Mouse (Mus musculus) gastrocnemius, postnatal 25 days (tissue): ENCODE measurements around the gene Pik3c2a. TPM values are rescaled to one million over a fixed set of nuclear protein-coding genes. Genes with fewer than 3 reads are reported as not detected.

Source experiments
- DNase-seq: peaks from one replicate; pipeline ENCODE4 v3.0.0; 2022
- long read RNA-seq, 2 experiments: library from polyadenylated mRNA; stranded (forward); transcript quantifications; one replicate each; pipeline ENCODE4 v2.0.0; 2021
- total RNA-seq, 2 experiments: library from RNA; stranded (reverse); gene quantifications; 1 replicate in 1 of 2; 2 replicates in 1 of 2; pipeline ENCODE4 v1.2.3; 2021

Gene Pik3c2a
- total RNA-seq: 1 to 10 TPM; 6.4 to 6.9 TPM
- long read RNA-seq, experiment 1, partial matches to known transcripts: 0 of 7 reads
- long read RNA-seq, experiment 1, other reads (novel, unspliced or antisense): 7 of 7 reads
- long read RNA-seq, experiment 2, full-length matches to known transcripts: 2 of 3 reads
- long read RNA-seq, experiment 2, partial matches to known transcripts: 0 of 3 reads
- long read RNA-seq, experiment 2, other reads (novel, unspliced or antisense): 1 of 3 reads

DNA sequence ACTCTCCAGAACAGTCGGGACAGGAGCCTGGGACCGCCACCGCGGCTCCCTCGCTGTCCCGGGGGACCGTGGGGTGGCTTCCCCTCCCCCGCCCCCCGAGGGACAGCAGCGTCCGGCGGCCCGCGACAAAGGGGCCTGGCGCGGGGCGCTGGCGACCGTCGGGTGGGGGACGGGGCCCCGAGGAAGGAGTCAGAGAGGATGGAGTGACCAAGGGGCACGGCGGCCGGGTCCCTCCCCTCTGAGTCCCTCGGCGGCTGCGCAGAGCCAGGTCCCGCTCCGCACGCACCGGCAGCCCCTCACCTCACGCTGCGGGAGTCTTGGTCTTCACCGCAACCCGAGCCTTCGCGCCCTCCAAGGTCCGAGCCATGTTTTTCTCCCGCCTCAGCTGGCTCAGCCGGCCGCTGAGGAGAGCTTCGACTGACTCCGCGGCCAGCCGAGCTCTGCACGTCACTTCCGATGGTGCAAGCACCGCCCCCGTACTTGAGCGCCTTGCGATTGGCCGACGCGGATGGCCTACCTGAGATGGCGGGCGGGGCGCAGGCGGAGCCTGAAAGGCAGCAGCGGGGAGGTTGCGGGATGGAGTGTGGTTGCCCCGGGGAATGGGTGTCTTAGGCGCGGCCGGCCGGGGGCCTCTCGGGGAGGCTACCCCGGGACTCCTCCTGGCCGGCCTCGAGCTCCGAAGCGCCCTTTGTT lies at the start of gene Pik3c2a:
TSS of gene Pik3c2a (minus strand) at position 446 of the 693 bp plus-strand sequence.
- DNase-seq: peak; percentile 94

GRCm38 (mm10) chr7:116491113-116491512 lies 47.9 kb upstream of the Pik3c2a start:
- DNase-seq: no peak

- DNase-seq: no peak
These were observed 41.9 kb upstream of the Pik3c2a start for GRCm38 (mm10) chr7:116485062-116485601.

- no peak for DNase-seq
These were observed 41.0 kb upstream of the Pik3c2a start for GRCm38 (mm10) chr7:116484213-116484612.

GRCm38 (mm10) chr7:116483782-116484181 lies 40.5 kb upstream of the Pik3c2a start:
- no peak for DNase-seq

- DNase-seq: no peak
These were observed 39.9 kb upstream of the Pik3c2a start for GRCm38 (mm10) chr7:116483106-116483505.

GRCm38 (mm10) chr7:116476264-116476663 lies 33.0 kb upstream of the Pik3c2a start:
- DNase-seq: no peak

DNA sequence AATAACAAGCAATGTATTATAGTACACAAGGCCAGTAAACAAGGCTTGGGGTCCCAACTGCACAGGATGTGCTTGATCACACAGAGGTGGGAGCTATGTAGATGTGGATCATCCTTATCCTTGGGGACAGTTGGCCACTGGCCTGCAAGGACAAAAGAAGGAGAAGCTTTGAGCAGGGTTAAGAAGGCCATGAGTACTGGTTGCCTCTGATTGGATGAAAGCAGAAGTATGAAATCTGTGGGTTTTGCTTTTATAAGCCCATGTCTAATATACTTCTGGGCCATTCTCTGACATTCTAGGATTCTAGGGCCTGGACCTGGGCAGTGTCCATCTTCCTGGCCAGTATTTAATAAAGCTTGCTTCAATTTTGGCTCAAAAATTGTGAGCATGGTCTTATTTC lies 32.6 kb upstream of the Pik3c2a start:
- DNase-seq: no peak

DNA sequence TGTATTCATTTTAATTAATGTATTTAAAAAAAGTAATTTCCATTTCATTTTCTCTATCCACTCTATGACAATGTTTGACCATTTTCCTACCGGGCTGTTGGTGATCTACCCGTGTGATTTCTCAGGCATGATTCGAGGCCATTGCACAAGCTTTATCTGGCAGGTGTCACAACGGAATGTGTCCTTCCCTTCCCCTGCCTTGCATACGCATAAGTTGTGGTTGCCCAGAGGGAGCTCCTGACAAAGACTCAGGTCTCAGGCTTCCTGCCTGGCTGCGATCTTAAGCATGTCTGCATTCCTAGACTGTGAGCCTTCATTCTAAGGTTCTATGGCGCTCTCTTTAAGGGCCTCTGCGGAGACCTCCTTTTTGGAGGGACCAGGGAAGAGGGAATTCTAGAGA lies 18.9 kb upstream of the Pik3c2a start:
- DNase-seq: no peak

- no peak for DNase-seq
These were observed 15.8 kb upstream of the Pik3c2a start for GRCm38 (mm10) chr7:116458985-116459441.

DNA sequence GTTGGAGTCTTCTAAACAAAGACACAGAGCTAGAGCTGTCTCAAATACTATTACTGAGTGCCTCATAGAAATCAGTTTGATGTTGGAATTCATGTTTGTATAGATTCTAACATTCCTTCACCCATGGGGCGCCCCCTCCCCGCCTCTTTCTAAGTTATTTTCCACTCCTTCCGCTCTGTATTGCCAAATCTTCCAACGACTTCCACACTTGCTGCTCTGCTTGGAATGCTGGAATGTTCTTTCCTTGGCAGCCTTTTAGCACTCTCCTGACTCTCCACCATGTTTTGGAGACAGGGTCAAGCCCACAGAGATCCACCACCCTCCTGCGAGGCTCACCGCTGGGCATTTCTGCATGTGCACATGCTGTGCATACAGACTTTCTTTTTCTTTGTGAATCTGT lies 14.1 kb upstream of the Pik3c2a start:
- DNase-seq: peak; percentile 11

DNA sequence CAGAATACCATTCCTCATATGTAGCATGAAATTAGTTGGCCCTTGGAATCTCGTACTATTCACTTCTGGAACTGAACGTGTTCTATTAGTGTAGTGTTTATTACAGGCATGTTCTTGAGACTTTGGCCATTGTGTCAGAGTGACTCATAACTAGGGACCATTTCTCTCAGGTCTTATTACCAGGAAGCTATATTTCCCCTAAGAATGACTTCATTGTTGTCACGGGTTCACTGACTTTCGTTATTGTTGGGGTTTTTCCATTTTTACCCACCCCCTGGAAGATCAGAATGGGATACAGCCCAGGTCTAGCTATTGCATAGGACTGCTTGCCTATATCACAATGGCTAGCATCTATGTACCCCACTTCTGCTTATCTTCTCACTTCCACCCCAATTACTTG lies 13.7 kb upstream of the Pik3c2a start:
- DNase-seq: no peak

DNA sequence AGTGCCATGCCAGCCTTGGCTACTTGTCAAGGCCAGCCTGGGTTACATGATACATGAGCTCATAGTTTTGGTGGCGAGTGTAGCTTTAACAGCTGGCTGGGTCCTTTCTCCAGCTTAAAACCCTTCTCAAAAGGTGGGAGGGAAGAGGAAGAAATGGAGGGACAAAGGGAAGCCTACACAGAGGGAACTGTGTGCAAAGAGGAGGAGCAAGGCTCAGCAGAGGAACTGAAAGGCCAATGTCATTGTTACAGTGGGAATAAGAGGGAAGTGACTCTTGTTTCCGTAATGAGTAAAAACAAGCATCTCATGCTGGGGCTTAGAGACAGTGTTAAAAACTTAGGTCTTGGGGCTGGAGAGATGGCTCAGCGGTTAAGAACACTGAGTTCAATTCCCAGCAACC lies 3.4 kb upstream of the Pik3c2a start:
- DNase-seq: no peak

DNA sequence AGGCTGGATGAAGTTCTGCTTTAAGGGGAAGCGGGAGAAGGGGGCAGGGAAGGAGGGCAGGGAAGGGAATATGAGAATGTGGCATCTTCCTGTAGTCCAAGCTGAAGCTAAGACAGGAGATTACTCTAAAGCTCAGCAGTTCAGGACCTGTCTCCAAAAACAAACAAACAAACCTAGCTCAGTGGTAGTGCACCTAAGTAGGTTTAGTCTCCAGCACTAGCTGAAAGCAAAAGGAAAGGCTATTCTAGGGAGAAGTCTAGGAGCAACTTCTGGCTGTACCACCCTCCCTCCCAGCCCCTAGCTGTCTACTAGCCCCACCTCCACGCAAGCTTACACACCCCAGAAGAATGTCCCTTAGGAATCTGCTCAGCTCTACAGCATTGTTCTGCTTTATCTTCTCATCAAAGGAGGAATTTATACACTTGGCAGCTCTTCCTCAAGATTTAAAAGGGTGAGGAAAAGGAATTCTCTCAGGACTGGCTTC lies 1.1 kb upstream of the Pik3c2a start:
- DNase-seq: peak; percentile 29

- DNase-seq: no peak
These were observed 562 bp upstream of the Pik3c2a start for GRCm38 (mm10) chr7:116443697-116444325.

DNA sequence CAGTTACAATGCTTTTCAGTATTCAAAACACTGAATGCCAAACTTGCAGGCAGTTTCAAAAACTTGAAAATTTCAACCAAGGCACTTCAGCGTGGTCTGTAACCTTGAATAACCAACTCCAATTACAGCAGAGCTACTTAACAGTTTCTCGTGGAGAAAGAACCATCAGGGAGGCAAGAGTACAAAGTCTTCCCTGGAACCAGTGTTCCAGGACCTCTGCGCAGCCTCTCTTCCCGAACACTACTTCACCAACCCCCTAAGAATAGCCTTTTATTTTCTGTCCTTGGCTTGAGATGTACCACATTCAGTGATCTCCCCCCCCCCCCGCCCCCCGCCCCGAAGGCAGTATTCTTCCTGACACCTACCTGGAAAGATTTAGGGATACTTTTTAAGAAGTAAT lies 1.0 kb downstream of the Pik3c2a start:
- DNase-seq: no peak

GRCm38 (mm10) chr7:116441346-116441745 lies 1.9 kb downstream of the Pik3c2a start:
- DNase-seq: no peak

DNA sequence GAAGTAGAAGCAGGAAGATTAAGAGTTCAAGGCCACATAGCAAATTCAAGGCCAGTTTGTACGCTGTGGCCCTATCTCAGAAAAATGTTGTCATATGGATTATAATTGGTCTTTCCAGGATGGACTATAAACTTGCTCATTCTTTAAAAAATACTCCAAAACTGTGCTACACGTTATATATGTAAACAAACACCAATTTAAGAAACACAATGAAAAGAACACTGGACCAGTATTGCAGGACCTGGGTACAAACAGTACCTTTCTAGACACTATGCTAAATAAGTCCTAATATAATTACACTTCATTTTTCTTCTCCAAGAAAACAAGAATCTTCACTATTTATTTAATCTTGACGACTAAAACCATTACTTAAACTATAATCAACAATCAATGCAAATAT lies 11.6 kb downstream of the Pik3c2a start:
- no peak for DNase-seq

DNA sequence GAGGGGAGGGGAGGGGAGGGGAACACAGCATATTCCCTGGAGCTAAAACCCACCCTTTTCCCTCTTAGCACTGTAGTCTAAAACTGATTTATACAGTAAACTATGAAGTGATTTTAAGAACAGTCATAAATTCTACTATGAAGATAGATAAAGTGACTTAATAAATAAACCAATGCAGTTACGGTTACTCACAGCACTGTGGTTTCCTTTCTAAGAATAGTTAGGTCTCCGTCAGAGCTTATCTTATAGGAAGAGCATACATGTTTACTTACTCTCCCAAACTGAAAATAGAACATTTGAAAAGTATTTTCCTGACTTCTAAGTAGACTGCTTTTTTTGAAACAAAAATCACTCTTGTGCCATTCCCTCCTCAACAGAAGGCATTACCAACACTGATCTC lies 12.3 kb downstream of the Pik3c2a start:
- DNase-seq: no peak

- DNase-seq: no peak
These were observed 16.0 kb downstream of the Pik3c2a start for GRCm38 (mm10) chr7:116427206-116427605.

DNA sequence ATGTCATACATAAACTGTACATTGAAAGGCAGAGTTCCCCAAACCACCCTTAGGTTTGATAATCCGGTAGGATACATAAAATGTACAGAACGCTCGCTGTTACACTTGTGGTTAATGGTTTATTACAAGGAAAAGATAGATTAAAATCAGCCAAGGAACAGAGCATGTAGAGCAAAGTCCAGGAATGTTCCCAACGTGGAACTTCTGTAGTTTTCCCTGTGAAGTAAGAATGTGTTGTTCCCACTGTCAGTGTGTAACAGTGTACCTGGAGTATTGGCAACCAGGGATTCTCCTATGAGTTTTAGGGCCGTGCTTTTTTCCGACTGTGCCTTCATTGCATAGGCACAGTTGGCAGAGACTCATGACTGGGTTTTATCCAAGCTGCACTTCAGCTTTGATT lies 17.5 kb downstream of the Pik3c2a start:
- no peak for DNase-seq

DNA sequence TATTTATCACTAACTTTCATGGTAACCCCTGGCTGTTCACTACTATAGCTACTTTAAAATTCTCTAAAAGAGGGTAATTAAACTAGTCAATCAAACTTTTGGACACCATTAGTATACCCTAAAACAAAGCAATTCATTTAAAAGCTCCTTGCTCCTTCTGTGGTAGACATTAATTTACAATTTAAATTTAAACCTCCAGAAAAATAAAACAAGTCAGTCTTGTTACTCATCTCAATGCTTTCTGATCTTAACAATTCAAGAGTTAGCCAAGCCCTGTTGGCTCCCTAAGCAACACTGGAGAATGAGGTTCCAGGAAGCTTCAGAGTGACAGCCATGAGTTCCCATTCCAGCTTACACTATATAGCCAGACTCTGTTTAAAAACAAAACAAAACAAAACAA lies 22.2 kb downstream of the Pik3c2a start:
- DNase-seq: no peak

GRCm38 (mm10) chr7:116409438-116409837 lies 33.8 kb downstream of the Pik3c2a start:
- no peak for DNase-seq
